Mouse (Mus musculus): Measurements from ENCODE around the gene Clec2l. TPM values are rescaled to one million over a fixed set of nuclear protein-coding genes. Genes with fewer than 3 reads are reported as not detected.

Gene Clec2l
- polyA plus RNA-seq, 1 experiment from 2014 or later, result 0.11 TPM

DNA sequence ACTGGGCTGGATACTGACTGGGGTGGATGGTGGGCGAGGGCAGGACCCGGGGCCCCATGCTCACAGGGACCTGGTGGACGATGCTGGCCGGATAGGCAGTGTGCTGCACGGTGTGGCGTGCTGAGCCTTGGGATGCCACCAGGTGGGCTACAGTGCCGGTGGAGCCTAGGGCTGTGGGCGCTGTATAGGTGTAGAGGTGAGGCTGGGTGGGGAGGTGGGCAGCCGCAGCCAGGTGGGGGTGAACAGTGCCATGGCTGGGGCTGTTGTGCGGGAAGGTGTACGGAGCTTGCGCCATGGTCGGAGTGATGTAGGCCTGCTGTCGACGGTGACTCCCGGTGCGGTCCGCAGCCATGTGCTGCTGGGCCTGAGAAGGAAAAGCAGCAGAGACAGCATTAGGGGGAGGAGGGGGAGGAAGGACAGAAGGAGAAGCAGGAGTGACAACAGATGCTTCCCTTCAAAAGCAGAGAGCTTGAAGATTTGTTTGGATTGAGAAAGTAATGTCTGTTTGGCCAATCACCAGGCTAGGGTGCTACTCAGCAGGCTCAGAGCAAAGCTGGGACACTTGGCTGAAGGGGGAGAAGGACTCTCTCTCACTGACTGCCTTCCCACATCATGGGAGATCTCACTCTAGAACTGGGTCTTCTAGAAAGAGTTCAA, 35.5 kb downstream of the Clec2l start:
- H3K4me2 ChIP-seq, result no peak overlapping the region
- WGBS (ENCODE audit: insufficient replicate concordance), result 93% methylated on average over 18 of the region's 18 CpGs
- peaks cover 3% of the 10 kb centered on the region; the same call in 1 of the 2 replicates for H3K4me1 ChIP-seq
- H3K36me3 ChIP-seq, result peaks cover 96% of the 10 kb centered on the region
- no peaks in the 10 kb centered on the region for H3K9me3 ChIP-seq (replicated peaks)
- no peak overlapping the region for H3K27ac ChIP-seq
- H3K4me3 ChIP-seq, result no peak overlapping the region
- no peaks in the 10 kb centered on the region for H3K27me3 ChIP-seq (replicated peaks)
- no peak overlapping the region for H3K9ac ChIP-seq
- ATAC-seq, result no peak

DNA sequence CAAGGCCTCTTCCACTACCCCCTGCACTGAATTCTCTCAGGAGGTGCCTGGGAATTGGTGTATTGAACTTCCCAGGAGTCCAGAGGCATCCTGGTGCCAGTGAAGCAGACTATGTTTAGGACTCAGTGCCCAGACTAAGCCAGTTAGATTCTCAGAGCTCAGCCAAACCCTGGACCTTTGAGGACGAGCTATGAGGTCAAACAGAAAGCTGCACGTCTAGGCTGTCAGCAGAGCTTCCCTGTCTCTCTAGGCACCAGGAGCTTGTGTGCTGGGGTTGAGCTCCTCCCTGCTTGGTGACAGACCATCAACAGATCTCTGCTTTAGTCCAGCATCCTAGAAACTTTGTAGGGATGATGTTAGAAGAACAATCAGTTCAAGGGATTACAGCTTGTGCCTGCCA, 38.6 kb downstream of the Clec2l start:
- 78% methylated on average over 2 of the region's 2 CpGs for WGBS (ENCODE audit: insufficient replicate concordance)
- Histone ChIP-seq H3K9me3 (replicated peaks) (no peaks in the 10 kb centered on the region), H3K4me3 (no peak overlapping the region), H3K9ac (no peak overlapping the region), H3K4me2 (no peak overlapping the region), H3K27ac (no peak overlapping the region), H3K27me3 (replicated peaks) (no peaks in the 10 kb centered on the region), H3K36me3 (peaks cover 94% of the 10 kb centered on the region), H3K4me1 (0 out of 2 replicates have a peak, but pooled peaks cover 6% of the 10 kb centered on the region)
- no peak for ATAC-seq

DNA sequence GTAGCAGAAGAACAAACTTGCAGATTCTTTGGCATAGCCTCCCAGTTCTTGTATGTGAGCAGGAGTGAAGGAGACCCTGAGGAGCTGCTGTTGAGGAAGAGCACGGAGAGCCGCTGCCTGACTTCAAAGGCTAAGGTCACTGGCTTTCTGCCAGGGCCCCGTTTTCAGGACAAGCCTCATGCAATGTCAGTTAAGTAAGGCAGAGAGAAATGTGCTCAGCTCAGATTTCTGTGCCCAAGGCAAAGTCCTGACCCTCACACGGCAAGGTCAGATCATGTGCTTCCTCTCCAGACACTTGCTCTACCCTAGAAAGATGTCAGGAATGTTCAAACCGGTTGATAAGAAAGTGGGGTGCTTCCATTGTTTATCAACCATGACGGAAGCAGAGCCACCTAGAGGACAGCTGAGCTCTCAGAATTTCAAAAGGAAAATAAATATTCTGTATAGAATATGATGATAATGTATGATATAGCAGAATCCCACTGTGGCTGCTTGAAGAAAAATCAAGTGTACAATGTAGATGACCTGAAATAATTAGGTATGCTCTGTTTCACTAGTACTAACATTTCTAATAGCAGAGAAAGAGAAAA, 40.0 kb downstream of the Clec2l start:
- 70% methylated on average over 6 of the region's 6 CpGs for WGBS (ENCODE audit: insufficient replicate concordance)

DNA sequence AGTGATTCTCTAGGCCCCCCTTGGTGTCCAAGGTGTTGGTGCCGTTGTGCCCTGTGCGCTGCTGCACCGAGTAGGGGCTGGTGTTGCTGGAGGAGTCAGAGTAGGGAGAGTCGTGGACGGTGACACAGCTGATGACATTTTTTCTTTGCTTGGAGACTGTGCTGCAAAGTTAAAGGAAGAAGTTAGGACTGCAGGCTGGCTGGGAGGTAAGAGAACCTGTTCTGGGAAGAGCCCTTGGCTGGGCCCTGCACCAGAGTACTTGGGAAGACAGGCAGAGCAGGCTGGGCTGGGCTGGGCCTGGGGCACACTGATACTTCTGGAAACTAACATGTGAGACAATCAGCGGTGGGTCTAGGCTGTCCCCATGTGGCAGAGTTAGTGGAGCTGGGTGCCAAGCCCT, 40.7 kb downstream of the Clec2l start:
- 94% methylated on average over 6 of the region's 6 CpGs for WGBS (ENCODE audit: insufficient replicate concordance)
- no peak for ATAC-seq
- peaks cover 97% of the 10 kb centered on the region for H3K36me3 ChIP-seq

More for the DNA sequence above, 40.0 kb downstream of the Clec2l start:
- Histone ChIP-seq H3K36me3 (peaks cover 97% of the 10 kb centered on the region), H3K27ac (no peak overlapping the region), H3K4me3 (no peak overlapping the region), H3K9ac (no peak overlapping the region), H3K9me3 (replicated peaks) (no peaks in the 10 kb centered on the region), H3K4me1 (0 out of 2 replicates have a peak, but pooled peaks cover 10% of the 10 kb centered on the region), H3K4me2 (no peak overlapping the region), H3K27me3 (replicated peaks) (no peaks in the 10 kb centered on the region)
- ATAC-seq, result no peak

DNA sequence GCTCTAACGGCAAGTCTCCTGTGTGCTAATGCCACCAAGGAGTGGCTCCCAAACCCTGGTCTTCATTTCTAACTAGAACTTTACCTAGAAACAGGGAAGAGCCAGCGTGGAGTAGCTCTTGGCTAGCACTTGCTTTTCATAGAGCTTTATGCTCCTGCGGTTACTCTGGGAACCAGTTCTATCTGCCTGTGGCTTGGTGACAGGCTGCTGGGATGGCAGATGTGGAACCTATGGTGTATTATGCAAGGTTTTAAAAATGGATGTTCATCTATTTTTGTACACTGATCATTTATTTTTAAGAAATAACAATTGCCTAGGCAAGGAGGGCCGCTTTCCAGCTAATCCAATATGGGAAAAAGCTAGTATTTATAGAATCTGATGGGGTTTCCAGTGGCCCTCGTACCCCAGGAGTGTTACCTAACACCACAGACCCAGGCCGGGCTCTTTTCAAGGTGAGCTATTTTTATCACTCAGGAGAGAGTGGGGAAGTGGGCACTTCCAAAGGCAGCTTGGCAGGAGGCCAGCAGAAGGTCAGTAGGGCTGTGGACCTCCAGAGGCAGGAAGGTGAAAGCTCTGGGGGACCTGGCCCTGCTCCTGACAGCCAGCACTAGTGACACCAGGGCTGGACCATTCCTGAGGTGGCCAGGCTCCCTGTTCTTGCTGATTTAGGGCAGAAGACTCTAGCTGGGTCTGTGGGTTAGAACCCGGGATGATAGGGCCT, 41.6 kb downstream of the Clec2l start:
- Histone ChIP-seq H3K27ac (no peak overlapping the region), H3K9me3 (replicated peaks) (no peaks in the 10 kb centered on the region), H3K4me2 (no peak overlapping the region), H3K27me3 (replicated peaks) (no peaks in the 10 kb centered on the region), H3K9ac (no peak overlapping the region), H3K4me1 (0 out of 2 replicates have a peak, but pooled peaks cover 10% of the 10 kb centered on the region), H3K4me3 (no peak overlapping the region), H3K36me3 (peaks cover 97% of the 10 kb centered on the region)
- peak; percentile 35; the same call in 1 of the 2 replicates for ATAC-seq
- 86% methylated on average over 7 of the region's 7 CpGs for WGBS (ENCODE audit: insufficient replicate concordance)

More for the DNA sequence above, 40.7 kb downstream of the Clec2l start:
- no peaks in the 10 kb centered on the region for H3K9me3 ChIP-seq (replicated peaks)
- no peak overlapping the region for H3K4me3 ChIP-seq
- 0 out of 2 replicates have a peak, but pooled peaks cover 10% of the 10 kb centered on the region for H3K4me1 ChIP-seq
- no peaks in the 10 kb centered on the region for H3K27me3 ChIP-seq (replicated peaks)
- no peak overlapping the region for H3K4me2 ChIP-seq
- H3K27ac ChIP-seq, result no peak overlapping the region
- no peak overlapping the region for H3K9ac ChIP-seq

DNA sequence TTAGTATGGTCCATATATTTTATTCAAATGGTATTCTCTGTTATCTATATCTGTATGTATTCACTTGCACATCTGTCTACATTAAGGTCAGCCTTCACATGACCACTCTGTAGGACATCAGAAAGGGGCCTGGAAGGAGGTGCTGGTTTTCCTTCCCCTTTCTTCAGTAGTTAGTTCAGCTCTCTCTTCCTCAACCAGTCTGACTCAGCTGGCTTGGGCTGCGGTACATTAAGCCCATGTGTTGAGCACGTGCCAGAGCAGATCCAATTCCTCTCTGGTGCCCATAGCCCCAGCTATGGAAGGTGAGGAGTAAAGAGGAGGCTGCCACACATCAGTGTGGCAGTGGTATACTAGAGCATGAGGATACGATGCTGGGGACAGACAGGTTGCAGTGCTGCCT, 47.6 kb downstream of the Clec2l start:
- H3K36me3 ChIP-seq, result peaks cover 99% of the 10 kb centered on the region
- H3K4me3 ChIP-seq, result no peak overlapping the region
- H3K9me3 ChIP-seq (replicated peaks), result no peaks in the 10 kb centered on the region
- no peak overlapping the region for H3K27ac ChIP-seq
- 0 out of 2 replicates have a peak, but pooled peaks cover 10% of the 10 kb centered on the region for H3K4me1 ChIP-seq
- no peak overlapping the region for H3K4me2 ChIP-seq
- H3K9ac ChIP-seq, result no peak overlapping the region
- no peaks in the 10 kb centered on the region for H3K27me3 ChIP-seq (replicated peaks)
- 77% methylated on average over 3 of the region's 3 CpGs for WGBS (ENCODE audit: insufficient replicate concordance)
- no peak for ATAC-seq

DNA sequence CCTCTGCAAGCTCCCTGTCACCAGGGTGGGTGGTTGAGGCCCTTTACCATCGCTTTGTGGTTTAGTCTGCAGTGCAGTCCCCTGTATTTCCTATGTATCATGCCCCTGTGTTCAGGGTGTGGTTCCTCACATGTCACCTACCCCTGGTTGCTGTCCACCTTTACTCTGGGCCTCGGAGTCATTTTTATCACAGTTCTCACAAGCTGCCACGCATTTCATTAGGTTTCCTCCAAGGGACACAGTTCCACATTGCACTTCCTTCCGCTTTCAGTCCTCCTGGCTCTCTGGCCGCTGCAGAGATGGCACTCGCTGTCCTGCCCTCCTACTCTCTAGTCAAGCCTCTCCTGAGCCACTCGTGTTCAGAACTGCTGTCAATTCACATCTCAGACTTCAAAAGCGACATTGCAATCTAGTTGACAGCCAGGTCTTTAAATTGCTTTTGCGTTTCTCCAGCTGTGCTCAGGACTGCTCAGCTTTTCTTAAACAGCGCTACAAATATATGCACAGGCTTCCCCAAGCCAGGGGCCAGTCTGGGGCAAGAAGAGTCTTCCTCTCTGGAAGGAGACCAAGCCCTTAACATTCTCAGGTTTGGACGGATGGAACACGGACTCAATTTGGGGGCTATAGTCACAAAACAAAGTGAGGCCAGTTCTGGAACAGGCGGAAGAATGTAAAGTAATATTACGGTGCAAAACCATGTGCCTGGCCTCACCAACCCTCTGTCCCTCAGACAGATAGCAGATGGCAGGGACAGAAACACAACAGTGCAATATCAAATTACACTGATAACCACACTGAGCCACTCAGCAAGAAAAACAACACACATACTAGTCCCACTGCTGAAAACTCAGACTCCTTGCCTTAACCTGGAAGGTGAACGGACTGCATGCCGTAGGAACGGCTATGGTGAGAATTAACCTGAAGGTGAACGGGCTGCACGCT, 51.4 kb downstream of the Clec2l start:
- H3K36me3 ChIP-seq, result peaks cover 100% of the 10 kb centered on the region
- no peaks in the 10 kb centered on the region for H3K27me3 ChIP-seq (replicated peaks)
- H3K4me3 ChIP-seq, result no peak overlapping the region
- no peak for ATAC-seq
- H3K9ac ChIP-seq, result no peak overlapping the region
- H3K4me2 ChIP-seq, result no peak overlapping the region
- H3K4me1 ChIP-seq, result no peaks in the 10 kb centered on the region
- no peak overlapping the region for H3K27ac ChIP-seq
- no peaks in the 10 kb centered on the region for H3K9me3 ChIP-seq (replicated peaks)
- 69% methylated on average over 19 of the region's 19 CpGs for WGBS (ENCODE audit: insufficient replicate concordance)

DNA sequence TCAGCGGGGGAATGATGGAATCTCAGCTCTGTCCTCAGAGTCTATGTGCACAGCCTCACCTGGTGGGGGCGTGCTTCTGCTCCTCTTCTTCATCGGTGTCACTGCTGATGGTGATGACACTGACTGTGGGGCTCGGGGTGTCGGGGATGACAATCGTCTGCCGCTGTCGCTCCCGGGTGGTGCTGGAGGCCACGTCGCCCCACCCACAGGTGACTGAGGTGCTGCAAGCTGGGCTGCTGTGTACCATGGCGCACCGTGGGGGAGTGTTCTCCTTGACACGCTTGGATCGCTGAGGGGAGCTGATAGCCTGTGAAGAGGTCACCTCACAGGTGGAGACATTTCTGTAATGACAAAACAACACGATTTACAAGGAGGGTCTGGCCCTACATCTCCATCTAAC, 53.0 kb downstream of the Clec2l start:
- no peak for ATAC-seq
- Histone ChIP-seq H3K4me1 (no peaks in the 10 kb centered on the region), H3K4me3 (no peak overlapping the region), H3K27ac (no peak overlapping the region), H3K27me3 (replicated peaks) (no peaks in the 10 kb centered on the region), H3K36me3 (peaks cover 100% of the 10 kb centered on the region), H3K4me2 (no peak overlapping the region), H3K9me3 (replicated peaks) (no peaks in the 10 kb centered on the region), H3K9ac (no peak overlapping the region)
- 87% methylated on average over 16 of the region's 16 CpGs for WGBS (ENCODE audit: insufficient replicate concordance)

DNA sequence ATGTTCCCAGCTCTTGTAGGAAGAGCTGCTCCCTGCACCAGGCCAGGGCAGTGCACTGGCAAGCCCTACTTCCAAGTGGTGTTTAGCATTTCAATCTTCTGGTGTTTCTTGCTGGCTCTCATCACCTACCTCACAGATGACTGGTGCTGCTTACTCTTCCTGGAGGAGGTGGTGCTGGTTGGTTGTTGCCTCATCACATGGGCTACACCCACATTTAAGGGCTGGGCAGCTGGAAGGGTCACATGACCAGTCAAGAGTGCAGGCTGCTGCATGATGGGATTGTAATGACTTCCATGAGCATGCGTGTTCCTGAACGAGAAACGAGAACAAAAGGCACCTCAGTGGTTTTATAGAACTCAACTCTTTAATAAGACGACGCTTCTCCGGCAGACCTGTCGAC, 55.8 kb downstream of the Clec2l start:
- no peak overlapping the region for H3K4me3 ChIP-seq
- WGBS (ENCODE audit: insufficient replicate concordance), result 92% methylated on average over 7 of the region's 7 CpGs
- ATAC-seq, result no peak
- no peaks in the 10 kb centered on the region for H3K9me3 ChIP-seq (replicated peaks)
- peaks cover 96% of the 10 kb centered on the region for H3K36me3 ChIP-seq
- H3K27ac ChIP-seq, result no peak overlapping the region
- H3K9ac ChIP-seq, result no peak overlapping the region
- no peak overlapping the region for H3K4me2 ChIP-seq
- no peaks in the 10 kb centered on the region for H3K27me3 ChIP-seq (replicated peaks)
- H3K4me1 ChIP-seq, result no peaks in the 10 kb centered on the region

DNA sequence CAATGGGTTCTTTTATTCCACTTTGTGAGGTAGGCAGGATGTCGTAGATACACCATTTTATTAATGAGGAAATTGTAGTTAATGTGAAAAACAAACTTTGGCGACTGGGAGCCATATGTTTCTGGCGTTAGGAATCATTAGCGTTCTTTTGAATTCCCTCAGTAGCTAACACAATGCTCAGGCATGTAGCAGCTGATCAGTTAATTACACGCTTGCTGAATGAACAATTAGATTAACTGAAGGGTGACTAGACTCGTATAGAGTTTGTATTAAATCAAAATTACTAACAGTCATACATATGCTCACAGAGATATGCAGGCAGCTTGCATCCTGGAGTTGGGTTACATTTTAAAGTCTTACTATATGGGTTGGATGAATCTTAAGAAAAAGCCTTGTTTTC, 56.4 kb downstream of the Clec2l start:
- Histone ChIP-seq H3K36me3 (peaks cover 95% of the 10 kb centered on the region), H3K27me3 (replicated peaks) (no peaks in the 10 kb centered on the region), H3K27ac (no peak overlapping the region), H3K9me3 (replicated peaks) (no peaks in the 10 kb centered on the region), H3K9ac (no peak overlapping the region), H3K4me1 (no peaks in the 10 kb centered on the region), H3K4me2 (no peak overlapping the region), H3K4me3 (no peak overlapping the region)
- no peak for ATAC-seq
- WGBS (ENCODE audit: insufficient replicate concordance), result 88% methylated on average over 6 of the region's 6 CpGs

DNA sequence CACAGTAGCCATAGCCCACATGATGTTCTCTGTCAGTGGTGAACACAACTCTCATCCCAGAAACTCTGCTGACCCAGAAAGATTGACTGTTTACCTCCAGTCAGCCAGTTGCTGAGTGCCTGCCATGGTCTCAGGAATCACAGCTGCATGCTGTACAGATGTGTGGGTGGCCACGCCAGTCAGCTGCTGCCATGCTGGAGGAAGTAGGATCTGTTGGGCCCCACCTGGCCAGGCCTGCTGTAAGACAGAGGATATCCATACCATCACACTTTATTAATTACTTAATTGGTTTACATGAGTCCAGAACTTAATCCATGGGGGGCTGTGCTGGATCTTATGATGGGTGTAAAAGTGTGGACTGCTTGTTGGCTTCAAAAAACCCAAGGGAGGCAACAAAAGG, 58.5 kb downstream of the Clec2l start:
- no peaks in the 10 kb centered on the region for H3K4me1 ChIP-seq
- no peaks in the 10 kb centered on the region for H3K9me3 ChIP-seq (replicated peaks)
- H3K27me3 ChIP-seq (replicated peaks), result no peaks in the 10 kb centered on the region
- H3K4me3 ChIP-seq, result no peak overlapping the region
- ATAC-seq, result no peak
- no peak overlapping the region for H3K9ac ChIP-seq
- H3K36me3 ChIP-seq, result peaks cover 90% of the 10 kb centered on the region
- 87% methylated on average over 1 of the region's 1 CpGs for WGBS (ENCODE audit: insufficient replicate concordance)
- H3K4me2 ChIP-seq, result no peak overlapping the region
- H3K27ac ChIP-seq, result no peak overlapping the region

Data from liver, embryonic 12.5 days (tissue).